Mouse (Mus musculus): ENCODE data around the gene Gm45623. TPM values are rescaled to one million over a fixed set of nuclear protein-coding genes. Genes with fewer than 3 reads are reported as not detected.

Gene Gm45623
- total RNA-seq (2023) = not detected

GRCm38 (mm10) chr13:56753192-56753951 lies at the start of gene Gm45623:
Gene Gm45623, minus strand, starts transcription at chr13:56753827.

GRCm38 (mm10) chr13:56702469-56703221 lies 51.0 kb downstream of the Gm45623 start, which contains the start of gene Smad5:
Gene Smad5, plus strand, starts transcription at chr13:56703010.

Other genes starting within 250 kb of the Gm45623 start
- gene Fbxl21, start 231.4 kb downstream of the Gm45623 start, total RNA-seq (2023) = 1.5 TPM
- gene Lect2, start 205.3 kb downstream of the Gm45623 start, total RNA-seq (2023) = not detected
- 5.0 TPM for gene Tgfbi, start 144.3 kb downstream of the Gm45623 start, total RNA-seq (2023)
- gene Smad5, start 50.8 kb downstream of the Gm45623 start, total RNA-seq (2023) = 64.1 TPM
- not detected for gene Trpc7, start 142.2 kb upstream of the Gm45623 start, total RNA-seq (2023)